Mouse (Mus musculus) B cell, adult (primary cell): ENCODE measurements around the gene Gpr160. TPM values are rescaled to one million over a fixed set of nuclear protein-coding genes. Genes with fewer than 3 reads are reported as not detected.

Experiments
- total RNA-seq: library from RNA; stranded (reverse); gene quantifications from 4 replicates; pipeline ENCODE4 v1.2.4, GENCODE M21; 2023; ENCODE audit not compliant: inconsistent age

Gpr160 gene
- 0.33 to 1.1 TPM (median 0.57 TPM) in 4 replicates for total RNA-seq

DNA sequence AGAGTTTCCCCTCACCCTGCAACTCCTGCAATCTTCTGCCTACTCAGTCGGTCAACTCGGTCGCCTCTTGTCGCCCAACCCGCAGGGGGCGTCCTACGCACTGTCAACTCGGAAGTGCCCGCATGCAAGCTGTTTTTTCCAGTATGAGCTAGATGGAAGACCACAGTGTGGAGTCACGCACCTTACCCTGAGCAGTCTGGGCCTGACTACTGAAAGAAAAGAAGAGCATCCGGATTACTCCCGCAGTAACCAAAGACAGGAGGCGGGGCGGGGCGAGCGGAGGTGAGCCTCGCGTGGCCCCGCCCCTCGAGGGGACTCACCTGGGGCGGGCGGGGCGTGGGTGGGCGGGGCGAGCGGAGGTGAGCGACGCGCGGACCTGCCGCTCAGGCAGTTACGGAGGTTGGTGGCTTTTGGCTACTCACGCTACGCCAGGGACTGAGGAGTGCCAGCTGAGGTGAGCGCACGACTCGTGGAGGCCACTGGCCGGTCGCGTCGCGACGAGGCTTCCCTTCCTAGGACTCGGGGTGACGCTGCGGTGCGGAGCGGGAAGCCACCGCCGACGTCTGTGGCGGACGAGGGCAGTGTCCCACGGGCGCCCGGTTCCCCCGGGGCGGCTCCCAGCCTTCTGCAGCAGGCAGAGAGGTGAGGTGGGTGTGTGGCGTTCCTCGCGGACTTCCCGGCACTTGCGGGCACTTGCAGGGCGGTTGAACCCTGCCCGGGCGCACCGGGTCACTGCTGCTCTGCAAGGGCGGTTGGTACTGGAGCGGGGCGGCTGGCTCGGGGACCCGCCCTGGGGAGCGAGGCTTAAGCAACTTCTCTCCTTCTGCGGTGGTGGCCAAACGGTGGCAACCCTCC is at the start of gene Gpr160:
TSS of gene Gpr160 (plus strand) at position 347 of the 855 bp plus-strand sequence.

Other genes starting within 250 kb of the Gpr160 start
- gene Lrriq4, start 211.4 kb upstream of the Gpr160 start, total RNA-seq, result not detected in 4 replicates
- not detected in 4 replicates for gene Lrrc34, start 208.1 kb upstream of the Gpr160 start, total RNA-seq
- not detected in 4 replicates for gene Lrrc31, start 156.1 kb upstream of the Gpr160 start, total RNA-seq
- gene Samd7, start 109.7 kb upstream of the Gpr160 start, total RNA-seq, result not detected in 4 replicates
- gene Sec62, start 63.1 kb upstream of the Gpr160 start, total RNA-seq, result 56.9 to 61.1 TPM (median 60.0 TPM) in 4 replicates
- gene Phc3, start 113.5 kb downstream of the Gpr160 start, total RNA-seq, result 49.4 to 61.5 TPM (median 55.2 TPM) in 4 replicates
- 14.9 to 20.4 TPM (median 19.3 TPM) in 4 replicates for gene Prkci, start 139.8 kb downstream of the Gpr160 start, total RNA-seq
- gene Skil, start 239.1 kb downstream of the Gpr160 start, total RNA-seq, result 71.0 to 85.3 TPM (median 78.5 TPM) in 4 replicates